Mouse (Mus musculus) bone marrow macrophage, adult 2 months (primary cell): ENCODE results near the gene Btbd2.
A peak's percentile ranks its signal among the peaks of the same experiment; 100 is the strongest.

Experiments
- CTCF ChIP-seq: IDR thresholded peaks from 2 replicates; pipeline ENCODE4 v1.5.1; 2012; ENCODE audit warnings: low read depth, mild to moderate bottlenecking, low read length, moderate library complexity
- POLR2A ChIP-seq: IDR thresholded peaks from 2 replicates; pipeline ENCODE4 v1.6.1; 2012; ENCODE audit warnings: mild to moderate bottlenecking, low read depth, low read length, borderline replicate concordance

GRCm38 (mm10) chr10:80611024-80611423 lies 45.8 kb downstream of the Btbd2 start:
- peak; percentile 97 for TF ChIP-seq CTCF
- no peak for TF ChIP-seq POLR2A
